Mouse (Mus musculus): ENCODE measurements around the gene Adcy5. TPM values are rescaled to one million over a fixed set of nuclear protein-coding genes. Genes with fewer than 3 reads are reported as not detected.

The Adcy5 gene
- polyA plus RNA-seq, 1 experiment from 2014 or later = 1.5 TPM

DNA sequence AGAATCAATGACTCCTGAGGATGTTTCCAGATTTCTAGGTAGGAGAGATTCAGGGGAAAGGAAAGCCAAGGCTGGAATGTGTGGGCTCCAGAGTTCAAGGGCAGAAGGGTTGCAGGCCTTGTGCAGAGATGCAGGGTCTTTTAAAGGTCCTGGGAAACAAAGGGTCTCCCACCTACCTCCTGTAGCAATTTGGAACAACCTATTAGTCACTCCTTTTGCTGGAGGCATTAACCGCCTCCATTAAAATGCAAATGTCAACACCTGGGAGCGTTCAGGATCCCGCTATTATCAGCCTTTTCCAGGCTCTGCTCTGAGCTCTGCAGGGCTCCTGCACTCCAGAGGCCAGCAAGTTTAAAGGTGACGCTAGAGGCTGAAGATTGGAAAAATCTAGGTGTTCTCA lies 8.5 kb upstream of the Adcy5 start:
- Histone ChIP-seq H3K4me2 (ENCODE audit: low read depth, severe bottlenecking) (no peak overlapping the region), H3K4me1 (ENCODE audit: control insufficient read depth, insufficient read depth, low read length) (no peaks in the 10 kb centered on the region), H3K27ac (replicated peaks; ENCODE audit: low read depth, low read length) (no peak overlapping the region), H3K27me3 (ENCODE audit: control insufficient read depth, insufficient read depth, low read length) (no peaks in the 10 kb centered on the region), H3K36me3 (ENCODE audit: control insufficient read depth, insufficient read depth, low read length) (no peaks in the 10 kb centered on the region), H3K4me3 (ENCODE audit: low read depth, low read length) (no peak overlapping the region), H3K9me3 (ENCODE audit: control insufficient read depth, low read length) (no peaks in the 10 kb centered on the region; the same call in 1 of the 2 replicates), H3K9ac (ENCODE audit: low read length) (no peak overlapping the region)
- 13% methylated on average over 4 of the region's 4 CpGs for WGBS
- DNase-seq (ENCODE audit: low spot score) = no peak
- ATAC-seq (ENCODE audit: insufficient number of reproducible peaks, low FRiP score, low TSS enrichment, low read depth) = no peak

DNA sequence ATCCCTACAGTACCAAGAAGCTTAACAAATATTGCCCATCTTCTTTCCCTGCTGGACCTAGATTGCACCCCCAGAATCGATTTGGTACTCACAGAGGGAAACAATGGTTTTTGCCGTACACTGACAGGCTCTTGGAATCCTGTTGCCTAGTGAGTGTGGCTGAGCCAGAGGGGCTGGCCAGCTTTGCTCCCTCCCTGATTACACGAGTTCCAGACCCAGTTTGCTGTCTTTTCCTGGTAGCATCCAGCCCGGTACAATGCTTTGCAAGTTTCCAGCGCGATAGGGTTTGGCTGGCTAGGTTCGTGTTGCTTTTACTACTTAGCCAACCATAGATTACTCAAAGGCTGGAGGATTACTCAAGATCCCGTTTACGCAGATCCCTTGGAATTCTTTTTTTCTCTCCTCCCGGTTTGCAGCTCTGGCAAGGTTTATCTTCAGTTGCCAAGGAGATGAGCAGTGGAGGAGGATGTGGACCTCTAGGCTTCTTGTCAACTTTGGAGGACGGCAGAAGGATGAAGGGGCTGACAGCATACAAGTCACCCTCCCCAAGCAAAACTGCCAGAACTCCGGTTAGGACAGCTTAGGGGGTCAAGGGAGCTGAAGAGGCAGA lies 1.4 kb upstream of the Adcy5 start:
- Histone ChIP-seq H3K27me3 (ENCODE audit: control insufficient read depth, insufficient read depth, low read length) (peaks cover 46% of the 10 kb centered on the region), H3K36me3 (ENCODE audit: control insufficient read depth, insufficient read depth, low read length) (no peaks in the 10 kb centered on the region), H3K4me3 (ENCODE audit: low read depth, low read length) (no peak overlapping the region), H3K9me3 (ENCODE audit: control insufficient read depth, low read length) (no peaks in the 10 kb centered on the region), H3K27ac (replicated peaks; ENCODE audit: low read depth, low read length) (no peak overlapping the region), H3K9ac (ENCODE audit: low read length) (no peak overlapping the region), H3K4me1 (ENCODE audit: control insufficient read depth, insufficient read depth, low read length) (peaks cover 9% of the 10 kb centered on the region), H3K4me2 (ENCODE audit: low read depth, severe bottlenecking) (no peak overlapping the region)
- DNase-seq (ENCODE audit: low spot score) = no peak
- no peak for ATAC-seq (ENCODE audit: insufficient number of reproducible peaks, low FRiP score, low TSS enrichment, low read depth)
- 7% methylated on average over 12 of the region's 12 CpGs for WGBS

DNA sequence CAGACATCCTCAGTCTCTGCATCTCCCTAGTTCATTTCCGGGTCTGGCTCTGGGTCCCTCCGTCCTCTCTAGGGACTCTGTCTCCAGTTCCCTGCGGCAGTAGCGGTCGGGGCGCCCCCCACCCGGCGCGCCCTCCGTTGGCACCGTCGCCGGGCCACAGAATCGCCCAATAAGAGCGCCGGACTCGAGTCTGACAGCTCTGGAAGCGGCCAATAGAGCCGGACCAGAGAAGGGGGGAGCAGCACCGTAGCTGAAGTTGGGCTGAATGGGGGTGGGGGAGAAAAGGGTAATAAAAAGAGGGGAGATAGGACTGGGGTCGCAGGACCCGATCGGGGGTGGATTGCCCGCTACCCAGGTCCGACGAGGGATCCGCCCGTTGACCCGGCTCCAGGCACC lies 434 bp upstream of the Adcy5 start:
- Histone ChIP-seq H3K9ac (ENCODE audit: low read length) (peak overlapping the region; percentile 70), H3K9me3 (ENCODE audit: control insufficient read depth, low read length) (no peaks in the 10 kb centered on the region), H3K27me3 (ENCODE audit: control insufficient read depth, insufficient read depth, low read length) (peaks cover 46% of the 10 kb centered on the region), H3K4me3 (ENCODE audit: low read depth, low read length) (peak overlapping the region; percentile 62), H3K27ac (replicated peaks; ENCODE audit: low read depth, low read length) (no peak overlapping the region), H3K4me2 (ENCODE audit: low read depth, severe bottlenecking) (peak overlapping the region; percentile 96), H3K4me1 (ENCODE audit: control insufficient read depth, insufficient read depth, low read length) (peaks cover 9% of the 10 kb centered on the region), H3K36me3 (ENCODE audit: control insufficient read depth, insufficient read depth, low read length) (no peaks in the 10 kb centered on the region)
- DNase-seq (ENCODE audit: low spot score) = peak; percentile 66
- WGBS = under 1% methylated on average over 29 of the region's 29 CpGs
- peak; percentile 27 for ATAC-seq (ENCODE audit: insufficient number of reproducible peaks, low FRiP score, low TSS enrichment, low read depth)

DNA sequence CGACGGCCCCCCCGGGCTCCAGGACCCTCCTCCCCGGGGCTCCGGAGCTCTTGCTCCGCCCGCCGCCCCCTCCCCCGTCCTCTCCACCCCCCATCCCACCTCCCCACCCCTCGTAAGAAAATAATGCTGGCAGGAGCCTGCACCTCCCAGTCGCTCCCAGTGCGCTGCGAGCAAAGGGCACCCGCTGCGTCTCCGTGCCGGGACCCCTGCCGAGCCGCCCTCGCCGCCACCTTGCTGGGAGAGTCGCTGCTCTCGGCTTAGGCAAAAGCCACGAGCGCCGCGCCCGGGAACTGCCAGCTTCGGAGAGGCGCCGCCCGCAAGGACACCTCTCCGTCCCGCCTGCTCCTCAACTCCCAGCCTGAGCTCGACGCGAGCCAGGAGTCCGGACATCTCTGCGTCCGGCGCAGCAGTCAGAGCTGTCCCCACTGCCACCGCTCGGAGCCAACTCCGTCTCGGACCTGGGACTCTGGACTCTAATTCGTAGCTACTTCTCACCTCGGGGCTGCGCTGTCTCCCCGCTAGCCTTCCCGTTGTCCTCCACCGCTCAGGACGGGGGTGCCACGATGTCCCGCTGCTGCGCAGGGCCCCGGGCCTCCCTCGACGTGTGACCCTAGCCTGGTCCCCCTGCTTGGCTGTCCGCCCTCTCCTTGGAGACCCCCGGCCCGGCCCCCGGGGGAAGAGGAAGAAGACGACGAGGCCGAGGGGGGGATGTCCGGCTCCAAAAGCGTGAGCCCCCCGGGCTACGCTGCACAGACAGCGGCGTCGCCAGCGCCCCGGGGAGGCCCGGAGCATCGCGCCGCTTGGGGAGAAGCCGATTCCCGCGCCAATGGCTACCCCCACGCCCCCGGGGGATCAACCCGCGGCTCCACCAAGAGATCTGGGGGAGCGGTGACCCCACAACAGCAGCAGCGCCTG lies 971 bp downstream of the Adcy5 start:
- H3K27me3 ChIP-seq (ENCODE audit: control insufficient read depth, insufficient read depth, low read length) = peaks cover 46% of the 10 kb centered on the region
- 2% methylated on average over 78 of the region's 87 CpGs for WGBS
- ATAC-seq (ENCODE audit: insufficient number of reproducible peaks, low FRiP score, low TSS enrichment, low read depth) (0 out of 2 replicates have a peak, but pooled peaks have one; percentile 18), DNase-seq (ENCODE audit: low spot score) (peak; percentile 69)
- H3K36me3 ChIP-seq (ENCODE audit: control insufficient read depth, insufficient read depth, low read length) = no peaks in the 10 kb centered on the region
- H3K27ac ChIP-seq (replicated peaks; ENCODE audit: low read depth, low read length) = no peak overlapping the region
- peak overlapping the region; percentile 62 for H3K4me3 ChIP-seq (ENCODE audit: low read depth, low read length)
- peaks cover 9% of the 10 kb centered on the region for H3K4me1 ChIP-seq (ENCODE audit: control insufficient read depth, insufficient read depth, low read length)
- H3K4me2 ChIP-seq (ENCODE audit: low read depth, severe bottlenecking) = peak overlapping the region; percentile 96
- H3K9me3 ChIP-seq (ENCODE audit: control insufficient read depth, low read length) = no peaks in the 10 kb centered on the region
- H3K9ac ChIP-seq (ENCODE audit: low read length) = peak overlapping the region; percentile 70

DNA sequence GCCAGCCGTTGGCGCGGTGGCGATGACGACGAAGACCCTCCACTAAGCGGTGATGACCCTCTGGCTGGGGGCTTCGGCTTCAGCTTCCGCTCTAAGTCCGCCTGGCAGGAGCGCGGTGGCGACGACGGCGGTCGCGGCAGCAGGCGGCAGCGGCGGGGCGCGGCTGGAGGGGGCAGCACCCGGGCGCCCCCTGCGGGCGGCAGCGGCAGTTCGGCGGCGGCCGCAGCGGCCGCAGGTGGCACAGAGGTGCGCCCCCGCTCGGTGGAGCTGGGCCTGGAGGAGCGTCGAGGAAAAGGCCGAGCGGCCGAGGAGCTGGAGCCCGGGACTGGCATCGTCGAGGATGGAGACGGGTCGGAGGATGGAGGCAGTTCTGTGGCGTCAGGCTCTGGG lies 1.6 kb downstream of the Adcy5 start:
- ATAC-seq (ENCODE audit: insufficient number of reproducible peaks, low FRiP score, low TSS enrichment, low read depth) (no peak), DNase-seq (ENCODE audit: low spot score) (peak; percentile 71)
- peak overlapping the region; percentile 96 for H3K4me2 ChIP-seq (ENCODE audit: low read depth, severe bottlenecking)
- no peaks in the 10 kb centered on the region for H3K9me3 ChIP-seq (ENCODE audit: control insufficient read depth, low read length)
- H3K4me3 ChIP-seq (ENCODE audit: low read depth, low read length) = peak overlapping the region; percentile 62
- peaks cover 46% of the 10 kb centered on the region for H3K27me3 ChIP-seq (ENCODE audit: control insufficient read depth, insufficient read depth, low read length)
- H3K9ac ChIP-seq (ENCODE audit: low read length) = no peak overlapping the region
- H3K36me3 ChIP-seq (ENCODE audit: control insufficient read depth, insufficient read depth, low read length) = no peaks in the 10 kb centered on the region
- peaks cover 9% of the 10 kb centered on the region for H3K4me1 ChIP-seq (ENCODE audit: control insufficient read depth, insufficient read depth, low read length)
- no peak overlapping the region for H3K27ac ChIP-seq (replicated peaks; ENCODE audit: low read depth, low read length)
- WGBS = 3% methylated on average over 47 of the region's 48 CpGs

DNA sequence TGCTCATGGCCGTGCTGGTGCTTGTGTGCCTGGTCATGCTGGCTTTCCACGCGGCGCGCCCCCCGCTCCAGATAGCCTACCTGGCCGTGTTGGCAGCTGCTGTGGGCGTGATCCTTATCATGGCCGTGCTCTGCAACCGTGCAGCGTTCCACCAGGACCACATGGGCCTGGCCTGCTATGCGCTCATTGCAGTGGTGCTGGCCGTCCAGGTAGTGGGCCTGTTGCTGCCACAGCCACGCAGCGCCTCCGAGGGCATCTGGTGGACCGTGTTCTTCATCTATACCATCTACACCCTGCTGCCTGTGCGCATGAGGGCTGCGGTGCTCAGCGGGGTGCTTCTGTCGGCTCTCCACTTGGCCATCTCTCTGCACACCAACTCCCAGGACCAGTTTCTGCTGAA lies 2.2 kb downstream of the Adcy5 start:
- no peak overlapping the region for H3K9ac ChIP-seq (ENCODE audit: low read length)
- H3K36me3 ChIP-seq (ENCODE audit: control insufficient read depth, insufficient read depth, low read length) = no peaks in the 10 kb centered on the region
- H3K4me2 ChIP-seq (ENCODE audit: low read depth, severe bottlenecking) = peak overlapping the region; percentile 96; the same call in 1 of the 2 replicates
- 74% methylated on average over 21 of the region's 21 CpGs for WGBS
- no peak for DNase-seq (ENCODE audit: low spot score)
- no peak overlapping the region for H3K27ac ChIP-seq (replicated peaks; ENCODE audit: low read depth, low read length)
- peaks cover 9% of the 10 kb centered on the region for H3K4me1 ChIP-seq (ENCODE audit: control insufficient read depth, insufficient read depth, low read length)
- H3K9me3 ChIP-seq (ENCODE audit: control insufficient read depth, low read length) = no peaks in the 10 kb centered on the region
- peaks cover 41% of the 10 kb centered on the region for H3K27me3 ChIP-seq (ENCODE audit: control insufficient read depth, insufficient read depth, low read length)
- ATAC-seq (ENCODE audit: insufficient number of reproducible peaks, low FRiP score, low TSS enrichment, low read depth) = no peak
- H3K4me3 ChIP-seq (ENCODE audit: low read depth, low read length) = no peak overlapping the region

DNA sequence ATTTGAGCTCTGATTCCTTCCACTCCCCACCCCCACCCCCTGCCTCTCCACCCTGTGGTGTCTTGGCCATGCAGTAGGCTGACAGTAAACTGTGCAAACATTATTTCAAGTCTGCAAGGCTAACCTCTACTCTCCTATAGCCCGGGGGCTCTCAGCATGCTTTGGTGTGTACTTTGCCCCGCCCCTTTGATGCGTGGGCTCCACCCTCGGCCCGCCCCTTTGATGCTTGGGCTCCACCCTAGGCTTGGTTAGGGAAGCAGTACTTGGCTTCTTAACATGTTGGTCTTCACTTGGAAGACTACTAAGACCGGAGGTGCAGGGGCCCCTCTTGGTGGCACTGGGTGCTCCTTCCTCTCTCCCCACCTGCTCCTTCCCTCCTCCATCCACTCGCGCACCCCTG lies 4.9 kb downstream of the Adcy5 start:
- Histone ChIP-seq H3K27me3 (ENCODE audit: control insufficient read depth, insufficient read depth, low read length) (peaks cover 25% of the 10 kb centered on the region), H3K36me3 (ENCODE audit: control insufficient read depth, insufficient read depth, low read length) (no peaks in the 10 kb centered on the region), H3K27ac (replicated peaks; ENCODE audit: low read depth, low read length) (no peak overlapping the region), H3K9ac (ENCODE audit: low read length) (no peak overlapping the region), H3K9me3 (ENCODE audit: control insufficient read depth, low read length) (no peaks in the 10 kb centered on the region), H3K4me2 (ENCODE audit: low read depth, severe bottlenecking) (no peak overlapping the region), H3K4me1 (ENCODE audit: control insufficient read depth, insufficient read depth, low read length) (peaks cover 10% of the 10 kb centered on the region), H3K4me3 (ENCODE audit: low read depth, low read length) (no peak overlapping the region)
- DNase-seq (ENCODE audit: low spot score) (no peak), ATAC-seq (ENCODE audit: insufficient number of reproducible peaks, low FRiP score, low TSS enrichment, low read depth) (no peak)
- 55% methylated on average over 8 of the region's 8 CpGs for WGBS

DNA sequence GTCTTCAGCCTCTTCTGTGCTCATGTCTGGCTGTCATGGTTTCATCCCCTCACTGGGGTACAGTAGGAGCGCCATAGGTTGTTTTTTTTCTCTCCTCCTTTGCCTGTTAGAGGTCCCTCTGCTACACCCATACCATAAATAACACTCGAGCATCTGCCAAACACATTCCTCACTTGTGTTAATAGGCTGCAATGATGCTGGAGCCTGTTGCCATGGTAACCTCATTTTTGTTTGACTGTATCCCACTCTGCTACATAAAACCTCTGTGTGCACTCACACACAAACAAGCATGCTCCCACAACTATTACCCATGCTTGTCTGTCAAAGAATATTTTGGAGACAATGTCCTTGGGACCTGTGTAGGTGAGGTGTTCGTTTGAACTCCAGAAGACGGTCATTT lies 5.3 kb downstream of the Adcy5 start:
- peaks cover 25% of the 10 kb centered on the region for H3K27me3 ChIP-seq (ENCODE audit: control insufficient read depth, insufficient read depth, low read length)
- no peak overlapping the region for H3K4me2 ChIP-seq (ENCODE audit: low read depth, severe bottlenecking)
- no peak overlapping the region for H3K9ac ChIP-seq (ENCODE audit: low read length)
- 83% methylated on average over 4 of the region's 4 CpGs for WGBS
- DNase-seq (ENCODE audit: low spot score) = no peak
- H3K27ac ChIP-seq (replicated peaks; ENCODE audit: low read depth, low read length) = no peak overlapping the region
- H3K4me1 ChIP-seq (ENCODE audit: control insufficient read depth, insufficient read depth, low read length) = peaks cover 10% of the 10 kb centered on the region
- ATAC-seq (ENCODE audit: insufficient number of reproducible peaks, low FRiP score, low TSS enrichment, low read depth) = no peak
- H3K36me3 ChIP-seq (ENCODE audit: control insufficient read depth, insufficient read depth, low read length) = no peaks in the 10 kb centered on the region
- H3K4me3 ChIP-seq (ENCODE audit: low read depth, low read length) = no peak overlapping the region
- no peaks in the 10 kb centered on the region for H3K9me3 ChIP-seq (ENCODE audit: control insufficient read depth, low read length)

Measured in limb, embryonic 11.5 days (tissue).